Mouse (Mus musculus) forebrain, postnatal 0 days (tissue): ENCODE results near the gene Nrbp1. TPM values are rescaled to one million over a fixed set of nuclear protein-coding genes. Genes with fewer than 3 reads are reported as not detected.
"Not testable (repeated sequence)": the region's sequence is repeated elsewhere in the genome, so short reads cannot be mapped to it uniquely, and the experiment has no call there.

Experiments used
- ATAC-seq: fragments of 200-750 bp; cut with Nextera tagmentation; 2 replicates; pipeline ENCODE4 v1.8.0; 2017; ENCODE audit warnings: mild to moderate bottlenecking, moderate library complexity
- DNase-seq: peaks from one replicate; pipeline ENCODE4 v3.0.0-alpha.2; 2015
- H3K27ac ChIP-seq: fragments of 300-500 bp; sonication (generic); 2 replicates; pipeline ENCODE4 v1.5.1; 2014; ENCODE audit warnings: low read depth, mild to moderate bottlenecking, antibody characterized with exemption, low read length, moderate library complexity, mixed read lengths
- H3K27me3 ChIP-seq: fragments of 300-500 bp; sonication (generic); 2 replicates; pipeline ENCODE4 v1.6.1; 2014; ENCODE audit warnings: mild to moderate bottlenecking, low read length, mixed read lengths; ENCODE audit not compliant: insufficient read depth
- H3K36me3 ChIP-seq: fragments of 300-500 bp; sonication (generic); 2 replicates; pipeline ENCODE4 v1.6.1; 2014; ENCODE audit warnings: mild to moderate bottlenecking, moderate library complexity; ENCODE audit not compliant: insufficient read depth
- H3K4me1 ChIP-seq: fragments of 300-500 bp; sonication (generic); 2 replicates; pipeline ENCODE4 v1.6.1; 2014; ENCODE audit warnings: antibody characterized with exemption; ENCODE audit not compliant: insufficient read depth
- H3K4me2 ChIP-seq: fragments of 300-500 bp; sonication (generic); 2 replicates; pipeline ENCODE4 v1.6.1; 2014; ENCODE audit warnings: low read depth, mild to moderate bottlenecking, moderate library complexity
- H3K4me3 ChIP-seq: fragments of 300-500 bp; sonication (generic); 2 replicates; pipeline ENCODE4 v1.5.1; 2014; ENCODE audit warnings: low read depth, low read length, mixed read lengths
- H3K9ac ChIP-seq: fragments of 300-500 bp; sonication (generic); 2 replicates; pipeline ENCODE4 v1.6.1; 2014; ENCODE audit warnings: mild to moderate bottlenecking
- H3K9me3 ChIP-seq: fragments of 300-500 bp; sonication (generic); 2 replicates; pipeline ENCODE4 v1.6.1; 2016; ENCODE audit warnings: low read length
- CTCF ChIP-seq: sonication (generic); IDR thresholded peaks from 2 replicates; pipeline ENCODE4 v1.5.1; 2016; ENCODE audit warnings: antibody characterized with exemption, control low read depth, low read depth
- WGBS: fragments of 180-500 bp; shearing (Covaris S2); extraction: QIAGEN DNeasy Blood & Tissue Kit; methylation state at CpG from one replicate; pipeline ENCODE4 v1.1.7; 2014; 5-methylcytosine and 5-hydroxymethylcytosine counted together
- polyA plus RNA-seq: library from polyadenylated mRNA; unstranded; fragments of >200 nt; fragmentation: Nextera tagmentation; extraction: Ambion mirVana; gene quantifications from 2 replicates; pipeline ENCODE4 v1.2.1, GENCODE M21; 2015
- total RNA-seq: library from RNA; depleted of rRNA; stranded (reverse); fragments of >200 nt; gene quantifications from 2 replicates; pipeline ENCODE4 v1.2.3, GENCODE M21; 2014

The Nrbp1 gene
- total and polyA plus RNA-seq, 2 experiments from 2014 or later: 106 to 133 TPM

DNA sequence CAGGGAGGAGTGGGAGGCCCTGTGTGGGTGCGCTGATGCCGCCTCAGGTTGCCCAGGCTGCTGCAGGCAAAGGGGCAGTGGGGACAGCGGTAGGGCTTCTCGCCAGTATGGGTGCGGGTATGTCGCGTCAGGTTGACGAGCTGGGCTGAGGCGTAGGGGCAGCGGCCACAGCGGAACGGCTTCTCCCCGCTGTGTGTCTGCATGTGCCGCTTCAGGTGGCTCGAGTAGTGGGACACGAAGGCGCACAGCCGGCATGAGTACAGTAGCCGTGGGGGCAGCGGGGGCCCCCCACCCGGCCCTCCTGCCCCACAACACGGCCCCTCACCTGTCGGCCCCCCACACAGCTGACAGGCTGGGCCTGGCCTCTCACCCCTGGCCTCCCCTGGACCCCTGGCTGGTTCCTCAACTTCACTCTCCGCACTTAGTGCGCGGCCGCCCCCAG is 40.3 kb upstream of the Nrbp1 start:
- peaks cover 4% of the 10 kb centered on the region; the same call in 1 of the 2 replicates for H3K9me3 ChIP-seq
- peaks cover 81% of the 10 kb centered on the region for H3K36me3 ChIP-seq
- TF ChIP-seq CTCF: no peak
- no peak overlapping the region for H3K4me3 ChIP-seq
- no peak for DNase-seq
- H3K27ac ChIP-seq: 0 out of 2 replicates have a peak overlapping the region, but pooled peaks have one; percentile 4
- H3K9ac ChIP-seq: no peak overlapping the region
- H3K4me1 ChIP-seq: peaks cover 6% of the 10 kb centered on the region; the same call in 1 of the 2 replicates
- no peaks in the 10 kb centered on the region for H3K27me3 ChIP-seq
- WGBS: 93% methylated on average over 27 of the region's 27 CpGs
- ATAC-seq: no peak
- 0 out of 2 replicates have a peak overlapping the region, but pooled peaks have one; percentile 83 for H3K4me2 ChIP-seq

DNA sequence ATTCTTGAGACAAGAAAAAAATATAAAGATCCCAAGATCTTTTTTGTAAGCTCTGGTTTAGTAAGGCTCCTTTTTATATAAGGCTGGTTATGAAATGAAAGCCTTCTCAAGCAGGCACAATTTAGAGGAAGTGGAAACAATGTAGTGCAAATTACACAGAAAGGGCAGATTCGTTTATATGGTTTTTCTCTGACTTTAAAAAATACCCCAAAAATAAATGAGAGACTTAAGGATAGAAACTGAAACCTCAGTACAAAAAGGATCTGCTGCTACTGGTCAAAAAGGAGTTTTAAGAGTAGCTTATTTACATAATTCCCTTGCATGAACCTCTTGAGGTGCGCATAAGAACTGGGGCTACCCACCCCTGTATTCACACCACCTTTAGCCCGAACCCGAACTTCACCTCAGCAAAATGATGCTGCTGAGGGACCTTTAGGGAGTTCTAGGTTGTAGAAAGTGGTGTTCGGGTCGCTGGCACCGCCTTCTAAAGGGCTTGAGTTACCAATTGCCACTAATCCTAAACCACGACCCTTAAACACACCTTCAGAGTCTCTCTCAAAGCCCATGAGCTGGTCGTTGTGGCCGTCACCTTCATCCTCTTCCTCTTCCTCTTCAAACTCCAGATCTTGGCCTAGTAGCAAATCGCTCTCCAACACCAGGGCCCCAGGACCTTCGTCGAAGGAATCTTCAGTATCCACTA is 39.5 kb upstream of the Nrbp1 start:
- WGBS: 23% methylated on average over 13 of the region's 13 CpGs
- Histone ChIP-seq H3K9me3 (peaks cover 4% of the 10 kb centered on the region; the same call in 1 of the 2 replicates), H3K4me3 (peak overlapping the region; percentile 83), H3K4me1 (peaks cover 6% of the 10 kb centered on the region; the same call in 1 of the 2 replicates), H3K9ac (peak overlapping the region; percentile 92), H3K27me3 (no peaks in the 10 kb centered on the region), H3K36me3 (peaks cover 79% of the 10 kb centered on the region), H3K4me2 (peak overlapping the region; percentile 83), H3K27ac (peak overlapping the region; percentile 85)
- no peak for TF ChIP-seq CTCF
- DNase-seq: no peak
- ATAC-seq: no peak

DNA sequence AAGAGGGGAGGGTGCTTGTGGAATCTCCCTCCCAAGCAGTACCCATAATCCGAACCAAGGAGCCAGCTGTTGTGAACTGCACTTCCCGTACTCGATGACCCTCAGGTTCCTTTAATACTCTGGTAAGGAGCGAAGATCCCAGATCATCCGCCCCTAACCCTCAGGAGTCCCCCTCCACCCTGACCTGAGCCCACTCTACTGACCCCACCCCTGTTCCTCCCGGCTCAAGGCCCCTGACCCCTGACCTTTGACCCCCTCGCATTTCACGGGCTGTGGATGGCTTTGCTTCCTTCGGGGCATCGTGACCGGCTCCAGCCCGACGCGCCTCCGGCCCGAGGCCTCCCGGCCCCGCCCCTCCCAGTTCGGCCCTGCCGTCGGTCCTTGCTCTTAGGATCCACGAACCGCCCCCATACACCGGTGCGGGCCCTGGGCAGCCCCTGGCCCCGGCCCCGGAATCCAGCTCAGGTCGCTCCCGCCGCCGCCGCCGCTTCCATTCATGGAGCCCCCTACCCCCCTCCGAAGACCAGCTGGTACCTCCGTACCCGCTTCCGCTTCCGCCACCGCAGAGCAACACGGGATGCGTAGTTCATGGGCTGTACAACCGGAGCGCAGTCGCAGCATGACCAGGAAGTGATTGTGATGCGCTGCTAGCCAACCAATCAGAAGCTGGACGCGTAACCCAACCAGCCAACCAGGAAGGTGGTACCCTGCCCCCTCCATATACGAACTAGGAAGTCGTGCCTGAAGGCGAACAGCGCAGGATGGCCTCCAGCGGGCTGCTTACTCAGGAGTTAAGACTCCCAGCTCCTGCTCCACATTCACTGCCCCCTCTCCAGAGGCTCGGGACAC is 38.7 kb upstream of the Nrbp1 start, which contains the start of gene Zfp513:
Zfp513 (minus strand) TSS at position 562 of the 849 bp plus-strand sequence.
- TF ChIP-seq CTCF: no peak
- H3K4me1 ChIP-seq: peaks cover 6% of the 10 kb centered on the region; the same call in 1 of the 2 replicates
- WGBS: 2% methylated on average over 53 of the region's 53 CpGs

DNA sequence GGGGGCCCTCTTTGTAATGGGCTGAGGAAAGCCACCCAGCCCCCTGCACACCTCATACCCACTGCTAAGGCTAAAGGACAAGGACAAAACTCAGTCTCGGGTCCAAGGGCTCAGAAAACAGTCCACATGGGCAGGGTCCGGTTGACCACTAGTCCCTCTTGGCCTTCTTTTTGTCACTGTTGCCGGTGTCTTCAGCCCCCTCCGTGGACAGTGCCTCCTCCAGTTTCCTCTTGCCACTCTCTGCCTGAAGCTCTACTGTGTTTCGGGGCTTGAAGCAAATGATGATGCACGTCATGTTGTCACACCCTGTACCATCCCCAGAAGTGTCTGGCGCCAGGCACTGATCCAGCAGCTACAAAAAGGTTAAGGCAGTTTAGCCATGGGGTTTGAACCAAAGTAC is 37.7 kb upstream of the Nrbp1 start:
- DNase-seq (no peak), ATAC-seq (no peak)
- no peak overlapping the region; the same call in 1 of the 2 replicates for H3K4me3 ChIP-seq
- no peak overlapping the region for H3K9ac ChIP-seq
- WGBS: 90% methylated on average over 7 of the region's 7 CpGs
- H3K36me3 ChIP-seq: peaks cover 75% of the 10 kb centered on the region
- H3K9me3 ChIP-seq: peaks cover 4% of the 10 kb centered on the region; the same call in 1 of the 2 replicates
- no peaks in the 10 kb centered on the region for H3K27me3 ChIP-seq
- peak overlapping the region; percentile 62 for H3K4me2 ChIP-seq
- no peak for TF ChIP-seq CTCF
- peaks cover 6% of the 10 kb centered on the region; the same call in 1 of the 2 replicates for H3K4me1 ChIP-seq
- peak overlapping the region; percentile 79; the same call in 1 of the 2 replicates for H3K27ac ChIP-seq

More for the DNA sequence above, 38.7 kb upstream of the Nrbp1 start, which contains the start of gene Zfp513:
- peaks cover 4% of the 10 kb centered on the region; the same call in 1 of the 2 replicates for H3K9me3 ChIP-seq
- peak within 1 kb of the TSS; percentile 83 for H3K4me2 ChIP-seq
- peak; percentile 99 for DNase-seq
- peaks cover 77% of the 10 kb centered on the region for H3K36me3 ChIP-seq
- peak within 1 kb of the TSS; percentile 85 for H3K27ac ChIP-seq
- H3K4me3 ChIP-seq: peak within 1 kb of the TSS; percentile 83
- H3K27me3 ChIP-seq: no peaks in the 10 kb centered on the region
- peak within 1 kb of the TSS; percentile 92 for H3K9ac ChIP-seq
- ATAC-seq: peak; percentile 98

DNA sequence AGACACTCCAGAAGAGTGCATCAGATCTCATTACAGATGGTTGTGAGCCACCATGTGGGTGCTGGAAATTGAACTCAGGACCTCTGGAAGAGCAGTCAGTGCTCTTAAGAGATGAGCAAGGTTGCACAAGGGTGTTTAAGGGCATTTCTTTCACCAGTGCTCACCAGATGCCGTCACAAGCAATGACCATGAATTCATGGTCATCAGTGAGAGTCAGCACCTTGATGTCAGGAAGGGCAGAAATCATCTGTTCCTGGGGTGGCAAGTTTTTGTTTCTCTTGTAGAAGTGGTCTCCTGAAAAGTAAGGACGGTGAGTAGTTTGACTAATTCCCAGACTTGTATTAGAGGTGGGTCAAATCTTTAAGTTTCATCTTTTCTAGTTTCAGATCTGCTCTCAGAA is 36.8 kb upstream of the Nrbp1 start:
- no peak overlapping the region for H3K4me3 ChIP-seq
- ATAC-seq: no peak
- no peak overlapping the region for H3K27ac ChIP-seq
- peaks cover 65% of the 10 kb centered on the region for H3K36me3 ChIP-seq
- peaks cover 4% of the 10 kb centered on the region; the same call in 1 of the 2 replicates for H3K9me3 ChIP-seq
- DNase-seq: no peak
- H3K4me2 ChIP-seq: no peak overlapping the region
- TF ChIP-seq CTCF: no peak
- no peak overlapping the region for H3K9ac ChIP-seq
- no peaks in the 10 kb centered on the region for H3K27me3 ChIP-seq
- peaks cover 6% of the 10 kb centered on the region; the same call in 1 of the 2 replicates for H3K4me1 ChIP-seq
- WGBS: 89% methylated on average over 2 of the region's 2 CpGs

DNA sequence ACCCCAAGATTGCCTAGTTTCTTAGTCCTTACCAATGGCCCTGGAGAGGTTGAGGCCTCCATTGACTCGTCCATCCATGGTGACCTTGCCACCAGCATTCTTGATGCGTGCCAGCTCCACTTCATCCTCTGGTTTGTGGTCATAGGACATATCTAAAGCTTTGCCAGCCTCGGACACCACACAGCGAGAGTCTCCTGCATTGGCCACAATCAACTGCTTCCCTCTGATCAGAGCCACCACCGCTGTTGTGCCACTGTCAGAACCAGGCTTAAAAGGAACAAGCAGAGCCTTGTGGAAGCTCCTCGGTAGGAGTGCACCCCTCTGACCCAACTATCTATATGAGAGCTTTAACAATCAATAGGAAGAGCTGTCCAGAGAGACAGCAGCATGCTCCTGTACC is 36.2 kb upstream of the Nrbp1 start:
- H3K9ac ChIP-seq: no peak overlapping the region
- peaks cover 60% of the 10 kb centered on the region for H3K36me3 ChIP-seq
- no peaks in the 10 kb centered on the region for H3K27me3 ChIP-seq
- H3K4me3 ChIP-seq: no peak overlapping the region
- TF ChIP-seq CTCF: no peak
- no peak overlapping the region for H3K27ac ChIP-seq
- ATAC-seq (no peak), DNase-seq (no peak)
- no peak overlapping the region for H3K4me2 ChIP-seq
- WGBS: 98% methylated on average over 6 of the region's 6 CpGs
- peaks cover 6% of the 10 kb centered on the region; the same call in 1 of the 2 replicates for H3K4me1 ChIP-seq
- H3K9me3 ChIP-seq: peaks cover 4% of the 10 kb centered on the region; the same call in 1 of the 2 replicates

DNA sequence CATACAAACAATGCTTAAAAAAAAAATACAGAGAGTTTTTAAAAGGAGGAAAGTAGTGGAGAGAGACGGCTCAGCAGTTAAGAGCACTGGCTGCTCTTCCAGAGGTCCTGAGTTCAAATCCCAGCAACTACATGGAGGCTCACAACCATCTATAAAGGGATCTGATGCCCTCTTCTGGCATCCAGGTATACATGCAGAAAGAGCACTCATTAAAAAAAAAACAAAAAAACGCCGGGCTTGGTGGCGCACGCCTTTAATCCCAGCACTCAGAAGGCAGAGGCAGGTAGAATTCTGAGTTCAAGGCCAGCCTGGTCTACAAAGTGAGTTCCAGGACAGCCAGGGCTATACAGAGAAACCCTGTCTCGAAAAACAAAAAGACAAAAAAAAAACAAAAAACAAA is 24.1 kb upstream of the Nrbp1 start:
- not testable (repeated sequence) for ATAC-seq, DNase-seq, H3K4me1 ChIP-seq, H3K27ac ChIP-seq, H3K27me3 ChIP-seq, H3K36me3 ChIP-seq, H3K9me3 ChIP-seq, H3K9ac ChIP-seq, H3K4me2 ChIP-seq, H3K4me3 ChIP-seq
- 91% methylated on average over 6 of the region's 6 CpGs for WGBS
